Mouse (Mus musculus): ENCODE data around the gene Prpf6.

Gene Prpf6

DNA sequence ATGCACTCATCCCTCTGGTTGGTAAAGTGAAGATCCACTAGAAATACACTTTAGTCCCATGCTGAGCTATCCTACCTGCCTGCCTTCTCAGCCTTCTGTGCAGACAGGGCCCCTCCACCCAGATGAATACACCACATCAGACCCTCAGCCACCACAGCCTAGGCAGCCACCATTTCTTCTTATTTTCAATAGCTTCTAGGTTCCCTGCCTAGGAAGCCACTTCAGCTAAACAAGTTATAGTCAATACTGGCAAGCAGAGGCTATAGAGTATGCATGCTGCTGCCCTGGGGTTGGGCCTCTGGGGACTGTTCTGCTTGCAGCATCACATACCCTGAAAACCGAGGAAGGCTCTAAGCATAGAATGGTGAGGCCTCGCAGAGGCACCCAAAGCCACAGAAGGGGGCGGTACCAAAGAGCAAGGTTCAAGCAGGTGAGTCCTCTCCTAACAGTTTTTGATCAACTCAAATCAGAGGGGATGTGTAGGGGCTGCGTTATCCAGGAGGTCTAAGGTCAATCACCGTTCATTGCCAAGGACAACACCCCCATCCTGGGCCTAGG, at the start of gene Prpf6:
TSS of gene Prpf6 (plus strand) at position 341 of the 558 bp plus-strand sequence.
- no peak for DNase-seq (ENCODE audit: low spot score in 2 of 2)

DNA sequence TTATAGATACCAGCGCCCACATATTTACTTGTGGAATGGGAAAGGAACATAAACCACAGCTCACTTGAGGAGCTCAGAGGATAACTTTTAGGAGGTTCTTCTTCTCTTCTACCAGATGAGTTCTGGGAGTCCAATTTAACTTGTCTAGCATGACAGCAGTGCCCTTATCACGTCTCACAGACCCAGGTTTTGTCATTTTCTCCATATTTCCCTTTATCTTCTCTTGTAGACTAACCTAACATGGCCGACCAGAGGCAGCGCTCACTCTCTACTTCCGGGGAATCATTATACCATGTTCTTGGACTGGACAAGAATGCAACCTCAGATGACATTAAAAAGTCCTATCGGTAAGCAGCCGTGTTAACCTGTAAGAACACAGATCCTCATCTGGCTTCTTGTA, 45.5 kb upstream of the Prpf6 start:
- DNase-seq (ENCODE audit: low spot score in 2 of 2), result no peak

GRCm38 (mm10) chr2:181548227-181548626, 43.4 kb upstream of the Prpf6 start:
- DNase-seq (ENCODE audit: low spot score in 2 of 2), result no peak

GRCm38 (mm10) chr2:181548682-181549081, 43.0 kb upstream of the Prpf6 start:
- DNase-seq (ENCODE audit: low spot score in 2 of 2), result no peak

GRCm38 (mm10) chr2:181550233-181550632, 41.4 kb upstream of the Prpf6 start:
- DNase-seq (ENCODE audit: low spot score in 2 of 2), result no peak

GRCm38 (mm10) chr2:181553772-181554171, 37.9 kb upstream of the Prpf6 start:
- no peak for DNase-seq (ENCODE audit: low spot score in 2 of 2)

GRCm38 (mm10) chr2:181567338-181567737, 24.3 kb upstream of the Prpf6 start:
- DNase-seq (ENCODE audit: low spot score in 2 of 2), result no peak

DNA sequence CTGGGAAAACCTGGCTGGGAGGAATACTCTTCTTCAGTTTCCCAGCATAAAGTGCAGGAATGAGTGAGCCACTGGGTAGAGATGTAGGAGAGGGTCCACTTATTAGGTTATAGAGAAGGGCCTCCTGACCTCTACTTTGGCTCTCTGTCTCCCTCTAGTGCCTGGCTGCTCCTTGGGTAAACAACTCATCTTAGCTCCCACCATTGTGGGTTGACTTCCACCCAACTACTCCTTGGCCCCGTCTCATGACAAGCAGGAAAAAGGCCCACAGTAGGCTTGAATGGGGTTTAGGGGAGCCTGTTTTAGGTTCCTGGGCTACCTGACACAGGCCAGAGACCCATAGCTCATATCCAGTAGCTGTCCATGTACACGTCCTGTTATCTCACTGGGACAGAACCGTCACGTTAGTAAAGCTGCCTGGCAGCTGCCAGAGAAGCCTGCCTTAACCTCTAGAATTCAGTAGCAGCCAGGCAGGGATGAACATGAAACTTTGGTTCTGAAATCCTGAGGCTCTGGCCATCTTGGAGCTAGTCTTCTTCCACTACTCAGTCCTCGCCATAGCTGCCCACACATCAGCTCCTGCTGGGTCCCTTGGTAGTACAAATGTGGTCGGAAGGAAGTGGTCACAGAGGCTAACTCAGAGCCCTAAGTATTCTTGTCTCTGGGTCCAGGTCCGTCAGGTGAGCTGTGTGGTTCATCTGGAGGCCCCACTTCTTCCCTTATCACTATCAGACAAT, 23.2 kb upstream of the Prpf6 start:
- DNase-seq (ENCODE audit: low spot score in 2 of 2), result no peak

- DNase-seq (ENCODE audit: low spot score in 2 of 2), result no peak
These were observed 21.8 kb upstream of the Prpf6 start for GRCm38 (mm10) chr2:181569856-181570255.

DNA sequence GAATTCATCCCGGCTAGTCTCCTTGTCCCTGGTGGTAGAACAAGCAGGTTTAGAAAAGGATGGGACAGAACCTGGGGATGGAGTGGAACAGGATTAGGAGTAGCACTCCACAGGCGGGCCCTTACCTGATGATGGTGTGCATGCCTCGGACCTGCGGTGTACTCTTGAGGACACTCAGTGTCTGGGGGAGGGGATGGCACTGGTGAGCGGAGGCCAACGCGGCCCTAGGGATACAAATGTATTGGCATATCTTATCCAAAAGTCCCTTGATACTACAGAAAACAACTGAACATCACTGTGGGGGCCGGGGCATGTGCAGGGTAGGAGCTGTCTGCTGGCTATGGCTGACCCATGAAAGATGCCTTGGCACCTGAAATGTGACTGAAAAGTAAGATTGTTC, 21.3 kb upstream of the Prpf6 start:
- DNase-seq (ENCODE audit: low spot score in 2 of 2), result no peak

DNA sequence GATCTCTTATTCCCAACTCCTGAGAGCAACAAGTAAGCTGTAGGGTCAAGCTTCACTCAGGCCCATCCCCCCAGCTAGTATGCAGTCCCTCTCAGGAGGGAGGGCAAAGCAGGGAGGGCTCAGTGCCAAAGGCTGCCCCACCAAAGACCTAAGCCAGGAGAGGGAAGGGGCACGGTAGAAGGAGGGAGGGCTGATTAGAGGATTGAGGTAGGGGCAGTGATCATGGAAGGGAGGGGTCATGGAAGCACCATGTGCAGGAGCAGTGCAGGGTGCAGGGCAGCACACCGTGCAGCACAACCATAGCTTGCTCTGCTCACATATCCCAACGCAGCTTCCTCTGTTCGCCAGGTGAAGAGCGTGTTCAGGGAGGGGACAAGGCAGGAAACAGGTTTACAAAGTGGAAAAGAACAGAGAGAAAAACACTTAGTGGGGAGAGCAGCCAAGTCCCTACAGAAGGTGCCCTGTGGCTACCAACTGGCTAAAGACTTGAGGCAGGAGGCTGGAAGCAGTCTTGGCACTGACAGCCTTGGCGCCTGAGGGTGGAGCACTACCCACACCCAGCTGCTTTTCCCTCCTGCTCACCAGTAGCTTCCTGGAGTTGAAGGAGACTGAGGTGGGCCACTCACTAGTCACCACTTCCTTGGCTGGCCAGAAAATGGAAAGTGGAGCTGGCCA, 20.6 kb upstream of the Prpf6 start:
- no peak for DNase-seq (ENCODE audit: low spot score in 2 of 2)

DNA sequence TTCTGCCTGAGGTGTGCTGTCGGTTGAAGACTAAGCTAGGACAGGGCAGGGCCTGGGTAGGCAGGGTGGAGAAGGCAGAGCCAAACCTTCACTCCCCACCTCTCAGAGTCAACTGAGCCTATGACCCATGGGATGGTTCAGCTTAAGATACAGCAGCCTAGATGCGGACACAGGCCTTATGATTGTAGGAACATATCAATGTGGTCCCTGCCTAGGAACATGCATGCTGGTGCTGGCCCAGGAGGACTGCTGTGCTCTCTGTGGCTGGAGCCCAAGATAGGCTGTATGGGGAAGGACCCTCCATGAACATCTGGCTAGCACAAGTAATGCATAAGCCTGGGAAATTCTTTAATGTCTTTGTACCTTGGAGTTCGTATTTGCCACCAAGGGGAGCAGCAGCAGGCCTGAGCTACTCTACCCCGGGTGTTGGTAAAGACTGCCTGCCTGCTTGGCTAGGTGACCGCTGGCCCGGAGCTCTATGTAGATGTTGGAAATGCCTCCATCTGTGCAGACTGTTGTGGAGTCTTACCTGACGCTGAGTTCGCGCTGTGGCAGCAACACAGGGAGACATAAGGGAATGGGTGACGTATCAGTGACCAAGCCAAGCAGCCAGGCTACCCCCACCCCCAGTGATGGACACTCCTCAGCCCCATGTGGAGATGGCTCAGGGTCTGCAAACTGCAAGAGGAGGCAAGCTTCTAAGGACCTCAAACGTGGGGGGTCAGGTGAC, 19.6 kb upstream of the Prpf6 start:
- no peak for DNase-seq (ENCODE audit: low spot score in 2 of 2)

GRCm38 (mm10) chr2:181572921-181573920, 18.4 kb upstream of the Prpf6 start:
- peak in 1 of 2 experiments; percentile 52 for DNase-seq (ENCODE audit: low spot score in 2 of 2)

GRCm38 (mm10) chr2:181573961-181574360, 17.7 kb upstream of the Prpf6 start:
- no peak for DNase-seq (ENCODE audit: low spot score in 2 of 2)

DNA sequence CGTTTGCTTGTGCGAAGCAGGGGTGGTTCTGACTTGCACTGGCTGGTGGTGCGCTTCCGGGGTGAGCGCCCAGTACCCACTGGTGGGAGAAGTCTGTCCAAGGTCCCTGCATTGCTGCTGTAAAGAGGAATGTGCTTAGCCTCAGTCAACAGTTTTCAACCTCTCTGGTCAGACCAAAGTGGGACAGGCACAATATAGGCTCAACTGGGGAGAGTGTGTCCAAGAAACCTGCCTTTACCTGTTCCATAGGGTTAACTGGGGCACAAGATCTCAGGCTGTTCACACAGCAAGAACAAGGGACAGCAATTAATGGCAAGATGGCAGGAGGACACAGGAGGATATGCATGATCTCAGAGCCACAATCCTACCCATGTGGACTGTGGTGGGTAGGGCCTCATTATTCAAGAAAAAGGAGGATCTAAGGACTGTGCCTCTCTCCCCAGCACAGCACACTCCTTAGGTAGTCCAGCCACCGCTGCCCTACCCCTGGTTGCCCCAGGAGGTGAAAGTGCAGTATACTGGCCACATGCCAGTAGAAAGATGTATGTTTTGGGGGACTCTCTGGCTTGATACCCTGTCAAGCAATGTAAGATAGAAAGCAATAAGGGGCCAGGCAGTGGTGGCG, 16.6 kb upstream of the Prpf6 start:
- no peak for DNase-seq (ENCODE audit: low spot score in 2 of 2)

- DNase-seq (ENCODE audit: low spot score in 2 of 2), result no peak
These were observed 15.1 kb upstream of the Prpf6 start for GRCm38 (mm10) chr2:181576613-181577012.

- no peak for DNase-seq (ENCODE audit: low spot score in 2 of 2)
These were observed 14.5 kb upstream of the Prpf6 start for GRCm38 (mm10) chr2:181577126-181577525.

DNA sequence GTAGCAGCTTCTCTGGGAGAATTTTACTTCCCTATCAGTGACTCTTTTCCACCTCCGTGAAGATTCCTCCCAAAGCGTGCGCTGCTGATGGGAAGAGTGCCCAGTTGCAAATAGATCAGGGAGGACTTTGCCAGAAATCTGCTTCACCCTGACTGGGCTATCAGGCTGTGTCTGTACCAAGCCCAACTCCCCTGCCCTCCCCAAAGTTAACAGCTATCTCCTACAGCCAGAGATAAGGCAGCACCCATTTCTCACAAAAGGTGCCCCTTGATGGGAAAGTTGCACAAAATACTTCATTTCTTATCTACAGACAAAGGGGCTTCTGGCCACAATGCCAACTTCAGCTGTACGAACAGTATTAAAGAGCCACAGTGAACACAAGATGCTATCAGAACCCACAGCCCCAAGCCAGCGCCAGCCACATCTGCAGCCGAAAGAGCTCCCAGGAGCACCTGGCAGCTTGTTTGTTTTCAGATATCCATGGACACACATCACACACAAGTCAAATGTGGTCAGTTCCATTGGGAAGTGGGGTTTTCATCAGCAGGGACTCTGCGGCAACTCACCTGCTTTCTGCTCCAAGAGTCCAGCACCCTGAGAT, 13.6 kb upstream of the Prpf6 start:
- no peak for DNase-seq (ENCODE audit: low spot score in 2 of 2)

GRCm38 (mm10) chr2:181578790-181579618, 12.7 kb upstream of the Prpf6 start:
- DNase-seq (ENCODE audit: low spot score in 2 of 2), result no peak

Measured in heart, adult 9 months (tissue).